8 mouse cellular contexts compared by ENCODE assay signal in the genomic region with DNA sequence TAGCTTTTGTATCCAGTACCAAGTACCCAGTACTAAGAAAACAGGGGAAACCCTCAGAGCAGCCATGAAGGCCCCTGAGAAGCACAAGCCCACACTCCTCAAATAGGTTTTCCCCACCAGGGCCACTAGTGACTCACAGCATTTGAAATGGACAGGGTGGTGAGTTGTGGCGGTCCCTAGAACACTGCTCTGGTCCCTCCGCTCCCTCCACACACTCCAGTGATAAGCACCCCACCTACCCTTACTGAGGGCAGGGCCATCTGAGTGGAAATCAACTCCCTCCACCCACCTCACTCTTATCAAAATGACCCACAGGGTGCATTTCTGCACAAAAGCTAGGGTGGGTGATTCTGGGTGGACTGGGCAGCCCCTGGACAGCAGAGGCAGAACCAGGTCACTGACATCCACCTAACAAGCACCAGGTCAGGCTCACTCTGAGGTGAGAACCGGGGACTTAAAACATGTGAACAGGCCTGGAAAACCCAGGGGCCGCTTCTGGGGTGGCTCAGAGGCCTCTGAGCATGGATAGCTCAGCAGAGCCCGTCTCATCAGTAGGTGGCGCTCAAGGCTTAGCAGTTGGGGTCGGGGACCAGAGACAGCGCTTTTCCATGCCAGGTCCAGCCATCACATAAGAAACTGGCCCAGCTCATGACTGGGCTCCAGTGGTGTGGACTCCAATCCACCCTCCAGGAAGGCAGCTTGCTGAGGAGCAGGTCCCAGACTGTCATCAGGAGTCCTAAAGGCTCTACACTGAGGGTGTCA. TPM values are rescaled to one million over a fixed set of nuclear protein-coding genes. Genes with fewer than 3 reads are reported as not detected.
A peak's percentile ranks its signal among the peaks of the same experiment; 100 is the strongest.
DNase-seq lines count a peak whose midpoint lies in the region; ATAC-seq and TF ChIP-seq lines count a peak whose summit lies in the region.

No protein-coding gene starts in this region.

- no peaks in the 10 kb centered on the region for H3K27me3 ChIP-seq in forebrain, embryonic 10.5 days (ENCODE audit: poor library complexity, severe bottlenecking)

- no peaks in the 10 kb centered on the region for H3K9me3 ChIP-seq in forebrain, embryonic 10.5 days

- H3K36me3 ChIP-seq in forebrain, embryonic 10.5 days (replicated peaks), result peaks cover 16% of the 10 kb centered on the region; the same call in 1 of the 2 replicates

- peak; percentile 99 for TF ChIP-seq CTCF in layer of hippocampus, adult 2 months (conservative IDR thresholded peaks at IDR 0.05)
- peak; percentile 73 for TF ChIP-seq CTCF in lung, adult 2 months (IDR thresholded peaks at IDR 0.05; ENCODE audit: insufficient read depth, low read length)

- H3K4me3 ChIP-seq in forebrain, embryonic 10.5 days, result no peak overlapping the region
- no peak overlapping the region for H3K4me3 ChIP-seq in layer of hippocampus, adult 2 months
- H3K4me3 ChIP-seq in lung, adult 2 months (replicated peaks; ENCODE audit: extremely low read depth, low read depth, low read length), result no peak overlapping the region

- DNase-seq in brain, embryonic 18.5 days (ENCODE audit: low read depth, low spot score), result peak; percentile 14
- DNase-seq in forebrain, embryonic 10.5 days (ENCODE audit: extremely low spot score, low spot score), result peak; percentile 76
- DNase-seq in heart, postnatal 4 days, result peak; percentile 93
- DNase-seq in layer of hippocampus, adult 2 months (ENCODE audit: low spot score in 2 of 2), result peak; percentile 75 to 91
- peak; percentile 80 for DNase-seq in lung, adult 2 months
- DNase-seq in ovary, postnatal 10 days (ENCODE audit: low spot score), result peak; percentile 66
- DNase-seq in thymus, postnatal 0 days (ENCODE audit: low spot score), result peak; percentile 68

- 28% methylated on average over 8 of the region's 8 CpGs for WGBS in forebrain, embryonic 10.5 days
- 29% methylated on average over 8 of the region's 8 CpGs for WGBS in lung, adult 2 months

- peak overlapping the region; percentile 26; the same call in 1 of the 2 replicates for H3K27ac ChIP-seq in forebrain, embryonic 10.5 days
- H3K27ac ChIP-seq in layer of hippocampus, adult 2 months, result no peak overlapping the region

- no peak for TF ChIP-seq POLR2A in lung, adult 2 months (IDR thresholded peaks at IDR 0.05; ENCODE audit: borderline replicate concordance, extremely low read depth, low read depth, low read length)

- H3K4me1 ChIP-seq in forebrain, embryonic 10.5 days, result peaks cover 11% of the 10 kb centered on the region
- no peaks in the 10 kb centered on the region for H3K4me1 ChIP-seq in lung, adult 2 months (ENCODE audit: control insufficient read depth, insufficient read depth, low read length)

- ATAC-seq in CD4-positive, CD25-positive, alpha-beta regulatory T cell, adult 4 months, result peak; percentile 45

RNA-seq across cellular contexts. Expression of gene Tpcn2, which starts 30.9 kb away (rescaled TPM):
- 10 to 100 TPM in 1 of 2 experiments, 1 to 10 TPM in 1; 6.1 to 13.6 TPM for polyA plus RNA-seq in CD4-positive, CD25-positive, alpha-beta regulatory T cell, adult 4 months (2017; shearing (Covaris generic))
- polyA plus RNA-seq in forebrain, embryonic 10.5 days (2016; fragmentation: Nextera tagmentation; extraction: Ambion mirVana), result 5.1 and 5.9 TPM in 2 replicates
- total RNA-seq in heart, postnatal 4 days (2021), result 1 to 10 TPM; 7.0 to 9.8 TPM
- 1 to 10 TPM; 5.8 to 8.3 TPM for total RNA-seq in layer of hippocampus, adult 2 months (2021)
- 31.5 and 40.9 TPM in 2 replicates for polyA plus RNA-seq in lung, adult 2 months (2012; rRNA removed)
- 10.5 and 13.4 TPM in 2 replicates for polyA plus RNA-seq in thymus, postnatal 0 days (2015; fragmentation: Nextera tagmentation; extraction: Ambion mirVana)

RNA-seq across cellular contexts. Expression of gene 1810010D01Rik, which starts 45.0 kb away (rescaled TPM):
- not detected for polyA plus RNA-seq in CD4-positive, CD25-positive, alpha-beta regulatory T cell, adult 4 months (2017; shearing (Covaris generic))
- 0.16 and 0.31 TPM in 2 replicates for polyA plus RNA-seq in forebrain, embryonic 10.5 days (2016; fragmentation: Nextera tagmentation; extraction: Ambion mirVana)
- total RNA-seq in heart, postnatal 4 days (2021), result under 1 TPM in 1 of 2 experiments, not detected in 1; 0.31 TPM
- 1 to 10 TPM in 1 of 2 experiments, under 1 TPM in 1; 0.42 to 1.6 TPM for total RNA-seq in layer of hippocampus, adult 2 months (2021)
- 5.6 and 8.4 TPM in 2 replicates for polyA plus RNA-seq in lung, adult 2 months (2012; rRNA removed)
- 0.57 TPM in 1 of 2 replicates, not detected in the other for polyA plus RNA-seq in thymus, postnatal 0 days (2015; fragmentation: Nextera tagmentation; extraction: Ambion mirVana)

RNA-seq across cellular contexts. Expression of gene Mrgprf, which starts 47.7 kb away (rescaled TPM):
- polyA plus RNA-seq in CD4-positive, CD25-positive, alpha-beta regulatory T cell, adult 4 months (2017; shearing (Covaris generic)), result not detected
- polyA plus RNA-seq in forebrain, embryonic 10.5 days (2016; fragmentation: Nextera tagmentation; extraction: Ambion mirVana), result 0.07 and 0.09 TPM in 2 replicates
- 1 to 10 TPM; 4.2 to 4.9 TPM for total RNA-seq in heart, postnatal 4 days (2021)
- total RNA-seq in layer of hippocampus, adult 2 months (2021), result 1 to 10 TPM in 1 of 2 experiments, under 1 TPM in 1; 0.42 to 1.4 TPM
- 14.3 and 16.2 TPM in 2 replicates for polyA plus RNA-seq in lung, adult 2 months (2012; rRNA removed)
- 1.1 and 1.2 TPM in 2 replicates for polyA plus RNA-seq in thymus, postnatal 0 days (2015; fragmentation: Nextera tagmentation; extraction: Ambion mirVana)

Comparison
In these comparisons a context has a peak if more than half of its experiments do, and no peak if none do; other contexts are left out.
1. DNase-seq: peak in every context shown above with its lines; median percentile 93 in heart, postnatal 4 days; 83 in layer of hippocampus, adult 2 months; 80 in lung, adult 2 months; 76 in forebrain, embryonic 10.5 days; 68 in thymus, postnatal 0 days; 66 in ovary, postnatal 10 days; 14 in brain, embryonic 18.5 days.